Mouse (Mus musculus) adrenal gland, postnatal 36 days (tissue): ENCODE data around the gene Mogs. TPM values are rescaled to one million over a fixed set of nuclear protein-coding genes. Genes with fewer than 3 reads are reported as not detected.
A peak's percentile ranks its signal among the peaks of the same experiment; 100 is the strongest.

ENCODE experiments used
- DNase-seq, 2 experiments: peaks; one replicate each; pipeline ENCODE4 v3.0.0; 2021; ENCODE audit warnings: mixed read lengths in 1 of 2
- microRNA-seq: library from miRNA; unstranded; fragments of <30 nt; microRNA quantifications from one replicate; pipeline ENCODE4 v1.2.0, GENCODE M21; 2021
- total RNA-seq, 2 experiments: library from RNA; stranded (reverse); gene quantifications; 2 replicates each; pipeline ENCODE4 v1.2.3; 2021

Gene Mogs
- total RNA-seq, 2 experiments from 2014 or later: 58.3 to 77.1 TPM

- DNase-seq: no peak
Observed at GRCm38 (mm10) chr6:83145209-83145608, 29.9 kb downstream of the Mogs start.

- DNase-seq: no peak
Observed at GRCm38 (mm10) chr6:83145805-83146204, 30.5 kb downstream of the Mogs start.

- peak; percentile 56 to 59 for DNase-seq
Observed at GRCm38 (mm10) chr6:83147280-83147679, 32.0 kb downstream of the Mogs start.

GRCm38 (mm10) chr6:83151721-83152120, 36.4 kb downstream of the Mogs start:
- no peak for DNase-seq

- DNase-seq: no peak
Observed at GRCm38 (mm10) chr6:83153038-83153437, 37.7 kb downstream of the Mogs start.

GRCm38 (mm10) chr6:83153485-83153884, 38.2 kb downstream of the Mogs start:
- no peak for DNase-seq

- no peak for DNase-seq
Observed at GRCm38 (mm10) chr6:83155552-83156238, 40.4 kb downstream of the Mogs start.

GRCm38 (mm10) chr6:83156259-83156684, 41.0 kb downstream of the Mogs start, which contains the start of the genes Wdr54 and 1700003E16Rik:
Gene Wdr54 (minus strand): TSS chr6:83156397.
Gene 1700003E16Rik (plus strand): TSS chr6:83156404.
- DNase-seq: peak; percentile 75 to 79

- peak in 1 of 2 experiments; percentile 62 for DNase-seq
Observed at GRCm38 (mm10) chr6:83159456-83159855, 44.2 kb downstream of the Mogs start.

- no peak for DNase-seq
Observed at GRCm38 (mm10) chr6:83161442-83161841, 46.1 kb downstream of the Mogs start.

GRCm38 (mm10) chr6:83161921-83162641, 46.8 kb downstream of the Mogs start:
- DNase-seq: peak; percentile 53 to 71

- DNase-seq: peak; percentile 71 to 79
Observed at GRCm38 (mm10) chr6:83162701-83163100, 47.4 kb downstream of the Mogs start.

- no peak for DNase-seq
Observed at GRCm38 (mm10) chr6:83165026-83165606, 49.8 kb downstream of the Mogs start.

- DNase-seq: peak; percentile 96 to 97
Observed at GRCm38 (mm10) chr6:83165607-83166242, 50.4 kb downstream of the Mogs start, which contains the start of gene Dctn1. Gene Dctn1 (plus strand): TSS chr6:83165920.

- no peak for DNase-seq
Observed at GRCm38 (mm10) chr6:83166243-83166630, 50.9 kb downstream of the Mogs start.

Small RNA genes within 50 kb of the gene (microRNA-seq; reads per million reads assigned to microRNA genes)
- gene Mir3470a: not detected

Other genes with a start within 250 kb of the Mogs start
- gene Sema4f, start 175.7 kb upstream of the Mogs start, total RNA-seq: under 1 TPM; 0.66 to 0.69 TPM
- gene M1ap, start 168.6 kb upstream of the Mogs start, total RNA-seq: under 1 TPM in 1 of 2 experiments, not detected in 1; 0.13 TPM
- gene Dok1, start 82.0 kb upstream of the Mogs start, total RNA-seq: 10 to 100 TPM in 1 of 2 experiments, 1 to 10 TPM in 1; 9.9 to 13.8 TPM
- 1 to 10 TPM; 3.3 to 3.5 TPM for gene Loxl3, start 81.3 kb upstream of the Mogs start, total RNA-seq
- gene Aup1, start 61.0 kb upstream of the Mogs start, total RNA-seq: 100 to 1,000 TPM; 173 to 185 TPM
- gene Htra2, start 60.2 kb upstream of the Mogs start, total RNA-seq: 10 to 100 TPM; 51.8 to 58.4 TPM
- 1 to 10 TPM; 2.0 to 2.9 TPM for gene Dqx1, start 57.7 kb upstream of the Mogs start, total RNA-seq
- 1 to 10 TPM; 7.5 to 8.9 TPM for gene Tlx2, start 45.2 kb upstream of the Mogs start, total RNA-seq
- gene Pcgf1, start 37.6 kb upstream of the Mogs start, total RNA-seq: 10 to 100 TPM; 30.9 to 38.9 TPM
- gene Lbx2, start 29.1 kb upstream of the Mogs start, total RNA-seq: 10 to 100 TPM in 1 of 2 experiments, 1 to 10 TPM in 1; 7.9 to 15.5 TPM
- gene Ccdc142, start 13.9 kb upstream of the Mogs start, total RNA-seq: 1 to 10 TPM; 3.6 to 4.1 TPM
- gene Gm42688, start 13.9 kb upstream of the Mogs start, total RNA-seq: 1 to 10 TPM; 5.2 to 5.9 TPM
- gene Mrpl53, start 6.5 kb upstream of the Mogs start, total RNA-seq: 100 to 1,000 TPM; 103 to 109 TPM
- gene Wbp1, start 6.1 kb downstream of the Mogs start, total RNA-seq: 10 to 100 TPM; 69.8 to 90.1 TPM
- gene Ino80b, start 9.9 kb downstream of the Mogs start, total RNA-seq: 10 to 100 TPM; 22.4 to 25.2 TPM
- 10 to 100 TPM in 1 of 2 experiments, 1 to 10 TPM in 1; 5.1 to 14.0 TPM for gene Rtkn, start 20.0 kb downstream of the Mogs start, total RNA-seq
- 1 to 10 TPM; 1.8 to 3.1 TPM for gene Wdr54, start 40.9 kb downstream of the Mogs start, total RNA-seq
- gene 1700003E16Rik, start 40.9 kb downstream of the Mogs start, total RNA-seq: under 1 TPM; 0.43 to 0.66 TPM
- 100 to 1,000 TPM; 127 to 132 TPM for gene Dctn1, start 50.4 kb downstream of the Mogs start, total RNA-seq
- gene Slc4a5, start 104.3 kb downstream of the Mogs start, total RNA-seq: under 1 TPM; 0.07 to 0.17 TPM
- gene Mthfd2, start 210.4 kb downstream of the Mogs start, total RNA-seq: 10 to 100 TPM; 19.1 to 40.5 TPM
- 10 to 100 TPM; 76.4 to 78.4 TPM for gene Mob1a, start 210.5 kb downstream of the Mogs start, total RNA-seq
- gene Bola3, start 233.7 kb downstream of the Mogs start, total RNA-seq: 100 to 1,000 TPM; 177 to 218 TPM